Mouse (Mus musculus) brown adipose tissue, adult 24 weeks (tissue): ENCODE results near the gene Prodh2. TPM values are rescaled to one million over a fixed set of nuclear protein-coding genes. Genes with fewer than 3 reads are reported as not detected.

Source experiments
- H3K27ac ChIP-seq: fragments of 200-500 bp; replicated peaks from 2 replicates; pipeline ENCODE4 v1.5.1; 2012; ENCODE audit warnings: low read depth, mild to moderate bottlenecking, low read length
- H3K4me1 ChIP-seq: fragments of 200-500 bp; 2 replicates; pipeline ENCODE4 v1.6.1; 2012; ENCODE audit warnings: low read length, mixed read lengths; ENCODE audit not compliant: control insufficient read depth, insufficient read depth, insufficient read length
- H3K4me3 ChIP-seq: fragments of 200-500 bp; 2 replicates; pipeline ENCODE4 v1.5.1; 2012; ENCODE audit warnings: low read depth, mild to moderate bottlenecking, low read length, moderate library complexity; ENCODE audit not compliant: insufficient read depth
- polyA plus RNA-seq: library from polyadenylated mRNA; stranded (reverse); fragments of >200 nt; gene quantifications from 2 replicates; pipeline ENCODE4 v1.2.4, GENCODE M21; 2012; ENCODE audit not compliant: missing spikeins, insufficient read depth, insufficient read length

Gene Prodh2
- polyA plus RNA-seq, 1 experiment: not detected

GRCm38 (mm10) chr7:30520856-30521255 lies 27.4 kb downstream of the Prodh2 start:
- H3K27ac ChIP-seq: no peak overlapping the region
- no peaks in the 10 kb centered on the region for H3K4me1 ChIP-seq
- H3K4me3 ChIP-seq: no peak overlapping the region

GRCm38 (mm10) chr7:30522871-30523270 lies 29.4 kb downstream of the Prodh2 start:
- Histone ChIP-seq H3K27ac (no peak overlapping the region), H3K4me3 (no peak overlapping the region)

GRCm38 (mm10) chr7:30524487-30524886 lies 31.1 kb downstream of the Prodh2 start:
- Histone ChIP-seq H3K4me3 (no peak overlapping the region), H3K27ac (no peak overlapping the region), H3K4me1 (no peaks in the 10 kb centered on the region)

More at GRCm38 (mm10) chr7:30522871-30523270, 29.4 kb downstream of the Prodh2 start:
- no peaks in the 10 kb centered on the region for H3K4me1 ChIP-seq

- no peak overlapping the region for H3K27ac ChIP-seq
- H3K4me1 ChIP-seq: no peaks in the 10 kb centered on the region
- H3K4me3 ChIP-seq: no peak overlapping the region
These were observed 32.5 kb downstream of the Prodh2 start for GRCm38 (mm10) chr7:30525954-30526353.

- no peaks in the 10 kb centered on the region for H3K4me1 ChIP-seq
- H3K27ac ChIP-seq: no peak overlapping the region
- H3K4me3 ChIP-seq: no peak overlapping the region
These were observed 33.0 kb downstream of the Prodh2 start for GRCm38 (mm10) chr7:30526399-30526798.

GRCm38 (mm10) chr7:30526981-30527380 lies 33.6 kb downstream of the Prodh2 start:
- no peaks in the 10 kb centered on the region for H3K4me1 ChIP-seq
- no peak overlapping the region for H3K4me3 ChIP-seq

GRCm38 (mm10) chr7:30531291-30531815 lies 37.9 kb downstream of the Prodh2 start:
- Histone ChIP-seq H3K27ac (no peak overlapping the region), H3K4me1 (no peaks in the 10 kb centered on the region), H3K4me3 (no peak overlapping the region)

More at GRCm38 (mm10) chr7:30526981-30527380, 33.6 kb downstream of the Prodh2 start:
- no peak overlapping the region for H3K27ac ChIP-seq

- no peaks in the 10 kb centered on the region for H3K4me1 ChIP-seq
- H3K4me3 ChIP-seq: no peak overlapping the region
- H3K27ac ChIP-seq: no peak overlapping the region
These were observed 39.5 kb downstream of the Prodh2 start for GRCm38 (mm10) chr7:30532931-30533330.

GRCm38 (mm10) chr7:30533941-30534632 lies 40.7 kb downstream of the Prodh2 start:
- H3K4me3 ChIP-seq: peak overlapping the region; percentile 70
- H3K4me1 ChIP-seq: no peaks in the 10 kb centered on the region
- H3K27ac ChIP-seq: no peak overlapping the region

GRCm38 (mm10) chr7:30534633-30535577 lies 41.5 kb downstream of the Prodh2 start, which contains the start of gene Arhgap33:
TSS of gene Arhgap33 (minus strand) at chr7:30535060.
- Histone ChIP-seq H3K4me3 (peak within 1 kb of the TSS; percentile 70), H3K27ac (no peak within 1 kb of the TSS), H3K4me1 (no peaks in the 10 kb centered on the region)

- Histone ChIP-seq H3K4me1 (no peaks in the 10 kb centered on the region), H3K4me3 (no peak overlapping the region), H3K27ac (no peak overlapping the region)
These were observed 47.1 kb downstream of the Prodh2 start for GRCm38 (mm10) chr7:30540572-30540971.

- Histone ChIP-seq H3K27ac (no peak overlapping the region), H3K4me1 (no peaks in the 10 kb centered on the region), H3K4me3 (no peak overlapping the region)
These were observed 50.9 kb downstream of the Prodh2 start for GRCm38 (mm10) chr7:30544327-30544726.

- Histone ChIP-seq H3K4me1 (peaks cover 3% of the 10 kb centered on the region), H3K27ac (no peak overlapping the region), H3K4me3 (no peak overlapping the region)
These were observed 56.5 kb downstream of the Prodh2 start for GRCm38 (mm10) chr7:30549880-30550279.

- Histone ChIP-seq H3K4me3 (no peak overlapping the region), H3K4me1 (peaks cover 3% of the 10 kb centered on the region), H3K27ac (no peak overlapping the region)
These were observed 57.2 kb downstream of the Prodh2 start for GRCm38 (mm10) chr7:30550603-30551002.

- H3K27ac ChIP-seq: peak overlapping the region; percentile 86
- peaks cover 3% of the 10 kb centered on the region for H3K4me1 ChIP-seq
- peak overlapping the region; percentile 72 for H3K4me3 ChIP-seq
These were observed 58.2 kb downstream of the Prodh2 start for GRCm38 (mm10) chr7:30551445-30552101.
